Mouse (Mus musculus) telencephalon, adult 2 months (tissue): Measurements from ENCODE around the gene Il13ra1.

Source experiments
- DNase-seq: peaks from one replicate; pipeline ENCODE4 v3.0.0-alpha.2; 2011; ENCODE audit warnings: low read depth, low spot score

Gene Il13ra1

DNA sequence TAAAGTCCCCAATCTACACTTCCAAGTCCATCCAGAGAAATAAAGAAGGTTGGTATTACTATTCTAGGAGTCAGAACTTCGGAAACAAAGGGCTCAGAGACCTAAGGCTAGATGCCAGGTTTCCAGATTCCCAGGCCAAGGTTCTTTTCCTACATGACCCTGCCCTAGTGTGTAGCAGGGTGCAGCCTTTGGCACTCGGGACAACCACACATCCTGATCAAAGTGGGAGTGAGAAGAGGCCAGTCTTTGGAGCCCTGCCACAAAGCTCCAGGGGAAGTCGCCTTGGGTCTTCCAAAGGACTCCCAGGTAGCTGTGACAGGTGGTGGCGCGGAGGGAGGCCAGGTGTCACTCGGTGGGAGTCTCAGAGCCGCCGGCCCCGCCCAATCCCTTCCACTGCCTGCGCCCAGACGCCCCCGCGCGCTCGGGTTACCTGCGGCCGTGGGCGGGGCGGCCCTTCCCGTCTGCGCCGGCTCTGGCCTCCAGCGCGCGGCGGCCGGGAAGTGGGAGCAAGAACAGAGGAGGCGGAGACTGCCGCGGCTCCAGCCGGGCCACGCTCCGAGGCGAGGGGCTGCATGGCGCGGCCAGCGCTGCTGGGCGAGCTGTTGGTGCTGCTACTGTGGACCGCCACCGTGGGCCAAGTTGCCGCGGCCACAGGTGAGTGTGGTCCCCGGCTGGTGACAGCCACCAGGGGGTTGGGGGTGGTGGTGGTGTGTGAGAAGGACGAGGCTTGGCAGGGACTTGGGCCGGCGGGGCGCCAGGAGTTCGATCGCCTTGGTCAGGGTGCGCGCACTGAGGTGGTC lies at the start of gene Il13ra1:
Il13ra1 (plus strand) TSS at position 489 of the 800 bp plus-strand sequence.
- DNase-seq = no peak

DNA sequence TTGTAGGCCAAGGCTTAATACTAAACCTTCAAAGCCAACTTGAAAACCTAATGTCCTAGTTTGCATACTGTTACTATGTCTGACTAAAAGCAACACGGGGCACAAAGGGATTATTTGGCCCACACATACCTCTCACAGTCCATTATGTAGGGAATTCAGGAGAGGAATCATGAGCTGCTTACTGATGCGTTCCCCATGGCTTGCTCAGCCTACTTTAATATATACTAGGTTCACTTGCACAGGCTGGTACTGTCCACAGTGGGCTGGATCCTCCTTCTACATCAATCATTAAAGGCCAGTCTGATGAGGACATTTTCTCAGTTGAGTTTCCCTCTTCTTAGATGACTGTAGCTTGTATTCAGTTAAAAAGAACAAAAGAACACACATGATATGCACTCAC lies 37.9 kb upstream of the Il13ra1 start:
- no peak for DNase-seq

DNA sequence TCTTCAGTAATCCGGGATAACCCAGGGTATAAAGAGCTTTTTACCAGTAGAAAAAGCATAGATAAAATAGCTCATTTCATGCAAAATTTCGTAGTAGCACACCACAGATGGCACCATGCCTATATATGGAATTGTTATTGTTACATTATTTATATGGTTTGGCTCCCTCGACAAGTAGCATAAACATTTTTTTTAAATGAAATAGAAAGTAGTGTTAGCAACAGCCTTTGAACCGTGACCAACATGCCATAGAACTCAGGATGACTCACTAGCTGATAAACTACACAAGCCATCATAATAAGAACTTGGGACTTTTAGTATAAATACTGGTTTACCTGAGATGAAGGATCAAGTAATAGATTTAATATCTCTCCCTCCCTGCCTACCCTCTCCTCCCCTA lies 34.7 kb upstream of the Il13ra1 start:
- no peak for DNase-seq

DNA sequence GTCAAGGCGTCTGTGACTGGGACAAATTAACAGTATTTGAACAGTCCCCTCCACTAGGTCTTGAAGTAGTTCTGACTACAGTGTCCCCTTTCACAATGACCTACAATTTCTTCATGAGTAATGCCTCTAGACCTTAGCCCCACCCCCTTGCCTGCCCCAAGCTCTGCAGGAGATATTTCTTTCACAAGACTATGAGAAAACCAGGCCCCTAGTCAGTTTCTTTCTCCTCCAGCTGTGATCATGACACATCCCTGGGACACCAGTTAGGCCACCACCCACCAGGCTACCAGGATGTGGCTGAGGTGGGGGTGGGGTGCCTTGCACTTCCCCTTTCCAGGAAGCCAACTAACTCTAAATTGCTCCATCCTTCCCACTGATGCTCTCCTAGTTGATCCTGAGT lies 29.0 kb upstream of the Il13ra1 start:
- DNase-seq = no peak

DNA sequence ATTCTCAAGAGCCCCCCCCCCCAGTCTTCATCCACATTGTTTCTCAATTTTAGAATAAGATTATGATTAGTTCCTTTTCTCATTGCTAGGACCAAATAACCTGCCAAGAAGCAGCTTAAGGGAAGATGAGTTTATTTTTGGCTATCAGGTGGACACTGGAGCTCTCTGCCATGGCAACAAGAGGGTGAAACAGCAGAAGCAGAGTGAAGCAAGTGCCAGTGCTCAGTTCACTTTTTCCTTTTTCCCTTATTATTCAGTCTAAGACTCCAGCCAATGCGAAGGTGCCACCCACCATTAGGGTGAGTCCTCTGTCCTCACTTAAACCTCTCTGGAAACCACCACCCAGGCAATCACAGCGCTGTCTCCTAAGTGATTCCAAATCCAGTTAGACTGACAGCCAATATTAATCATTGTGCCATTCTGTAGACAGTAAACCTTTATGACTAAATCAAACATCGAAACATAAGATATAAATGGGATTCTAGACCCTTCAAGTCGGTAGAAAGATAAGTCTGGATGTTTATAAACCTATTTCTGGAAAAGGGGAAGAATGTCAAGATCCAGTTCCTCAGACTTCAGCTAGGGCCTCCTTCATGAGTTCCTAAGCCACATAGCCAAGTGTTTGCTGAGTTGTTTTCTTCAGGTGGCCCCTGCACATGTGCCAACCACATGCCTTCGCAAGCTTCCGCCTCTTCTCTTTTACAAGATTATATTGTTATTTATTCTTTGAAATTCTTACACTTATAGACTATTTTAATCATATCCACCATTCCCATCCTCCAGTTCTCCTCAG lies 23.2 kb upstream of the Il13ra1 start:
- DNase-seq = no peak

GRCm38 (mm10) chrX:36100883-36101282 lies 11.0 kb upstream of the Il13ra1 start:
- DNase-seq = no peak

GRCm38 (mm10) chrX:36101318-36101717 lies 10.6 kb upstream of the Il13ra1 start:
- no peak for DNase-seq

- DNase-seq = no peak
These were observed 3.3 kb upstream of the Il13ra1 start for GRCm38 (mm10) chrX:36108601-36109000.

DNA sequence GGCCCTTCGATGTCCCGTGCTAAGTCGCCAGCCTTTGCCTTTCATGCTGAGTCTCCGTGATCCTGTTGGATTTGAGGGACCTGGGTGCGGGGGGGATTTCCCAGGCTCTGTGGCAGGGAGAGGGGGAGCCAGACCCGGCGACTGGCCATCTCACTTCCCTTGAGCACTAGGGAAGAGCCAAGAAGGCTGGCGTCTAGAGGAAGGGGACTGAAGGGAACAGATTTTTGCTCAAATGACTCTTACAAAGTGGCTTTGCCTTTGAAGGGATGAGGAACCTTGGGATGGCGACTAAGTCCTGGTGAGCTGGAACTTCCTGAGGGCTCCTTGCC lies 476 bp downstream of the Il13ra1 start:
- DNase-seq = no peak

- DNase-seq = no peak
These were observed 3.3 kb downstream of the Il13ra1 start for GRCm38 (mm10) chrX:36115171-36115570.

- no peak for DNase-seq
These were observed 17.3 kb downstream of the Il13ra1 start for GRCm38 (mm10) chrX:36129037-36129770.

DNA sequence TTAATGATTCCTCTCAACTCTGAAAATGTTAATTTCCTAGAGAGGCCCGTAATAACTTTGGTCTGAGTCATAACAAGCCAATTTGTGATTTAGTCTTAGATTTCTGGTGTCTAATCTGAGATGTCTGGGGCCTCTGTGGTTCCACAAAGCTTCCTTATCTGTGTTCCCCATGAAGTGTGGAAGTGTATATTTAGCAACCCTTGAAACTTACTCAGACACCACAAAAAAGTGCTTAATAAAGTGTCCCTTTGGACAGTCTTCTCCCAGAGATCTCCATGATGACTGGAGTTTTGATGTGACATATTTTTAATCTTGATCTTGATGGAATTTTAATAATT lies 17.8 kb downstream of the Il13ra1 start:
- no peak for DNase-seq

- no peak for DNase-seq
These were observed 24.4 kb downstream of the Il13ra1 start for GRCm38 (mm10) chrX:36136346-36136745.

DNA sequence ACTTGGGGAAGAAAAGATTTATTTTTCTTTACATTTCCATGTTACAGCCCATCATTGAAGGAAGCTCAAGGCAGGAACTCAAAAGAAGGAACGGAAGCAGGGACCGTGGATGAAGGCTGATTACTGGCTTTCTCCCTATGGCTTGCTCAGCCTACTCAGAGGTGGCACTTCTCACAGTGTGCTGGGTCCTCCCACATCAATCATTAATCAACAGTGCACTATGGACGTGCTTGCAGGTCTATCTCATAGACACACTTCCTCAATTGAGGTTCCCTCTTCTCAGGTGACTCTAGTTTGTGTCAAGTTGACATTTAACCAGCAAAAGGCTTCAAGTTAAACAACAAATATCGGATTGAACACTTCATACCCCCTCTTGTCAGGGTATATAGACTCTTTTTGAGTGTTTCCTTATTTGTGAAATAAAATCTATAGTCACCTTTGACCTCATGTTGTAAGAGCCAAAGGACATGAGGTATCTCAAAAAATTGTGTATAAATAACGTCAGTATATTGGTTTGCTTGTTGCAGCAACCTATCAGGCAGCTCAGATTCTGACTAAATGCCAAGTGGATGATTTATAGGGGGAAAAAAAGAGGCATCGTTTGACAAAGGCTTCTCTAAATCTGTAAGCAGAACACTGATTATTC lies 30.2 kb downstream of the Il13ra1 start:
- DNase-seq = no peak

- no peak for DNase-seq
These were observed 34.8 kb downstream of the Il13ra1 start for GRCm38 (mm10) chrX:36146746-36147145.

DNA sequence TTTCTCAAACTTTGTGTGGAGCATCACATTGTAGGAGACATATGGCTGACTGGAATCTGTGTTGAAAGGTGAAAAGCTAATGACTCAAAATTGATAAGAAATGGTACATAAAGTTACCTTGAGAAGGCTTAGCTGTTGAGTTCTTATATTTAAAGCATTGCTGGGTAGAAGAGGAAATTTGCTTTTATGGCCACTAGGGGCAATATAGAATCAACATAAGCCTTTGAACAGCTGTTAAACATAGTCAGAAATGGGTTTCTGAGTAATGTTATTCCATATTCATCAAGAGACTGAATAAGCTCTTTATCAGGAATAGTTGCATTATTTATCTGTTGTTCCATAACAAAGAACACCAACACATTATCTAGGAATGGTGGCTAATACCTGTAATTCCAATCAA lies 38.2 kb downstream of the Il13ra1 start:
- DNase-seq = no peak

DNA sequence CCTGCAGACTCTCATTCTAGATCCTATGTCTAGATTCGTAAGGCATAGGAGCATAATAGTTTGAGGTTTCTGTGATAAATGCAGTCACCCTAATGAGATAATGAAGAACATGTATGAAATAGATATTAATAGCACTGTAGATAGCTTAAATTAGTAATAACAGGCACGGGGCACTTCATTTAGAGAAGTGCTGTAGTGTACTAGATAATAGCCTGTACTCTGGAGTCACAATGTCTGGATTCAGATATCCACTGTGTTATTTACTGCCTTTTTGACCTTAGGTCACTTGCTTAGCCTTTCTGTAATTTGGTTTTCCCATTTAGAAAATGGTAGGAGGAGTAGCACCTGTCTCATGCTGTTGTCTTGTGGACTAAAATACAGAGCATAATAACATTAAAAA lies 44.8 kb downstream of the Il13ra1 start:
- no peak for DNase-seq

DNA sequence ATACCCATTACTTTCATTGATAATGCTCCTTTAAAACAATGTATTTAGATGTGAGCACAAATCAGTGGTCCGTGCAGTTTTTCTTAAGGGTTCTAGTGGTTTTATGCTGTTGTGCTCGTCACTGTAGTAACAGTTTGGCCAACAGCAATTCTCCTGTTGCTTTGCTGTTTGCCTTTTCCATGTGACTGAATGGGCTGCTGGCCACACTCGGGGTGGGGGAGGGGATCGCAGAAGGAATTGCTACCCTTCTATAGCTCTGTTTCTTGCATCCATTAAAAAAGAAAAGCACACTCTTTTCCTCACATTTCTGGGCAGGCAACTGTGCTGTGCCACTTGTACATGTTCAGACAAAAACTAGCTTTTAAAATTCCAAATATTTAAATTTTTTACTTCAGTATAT lies 49.7 kb downstream of the Il13ra1 start:
- DNase-seq = no peak

DNA sequence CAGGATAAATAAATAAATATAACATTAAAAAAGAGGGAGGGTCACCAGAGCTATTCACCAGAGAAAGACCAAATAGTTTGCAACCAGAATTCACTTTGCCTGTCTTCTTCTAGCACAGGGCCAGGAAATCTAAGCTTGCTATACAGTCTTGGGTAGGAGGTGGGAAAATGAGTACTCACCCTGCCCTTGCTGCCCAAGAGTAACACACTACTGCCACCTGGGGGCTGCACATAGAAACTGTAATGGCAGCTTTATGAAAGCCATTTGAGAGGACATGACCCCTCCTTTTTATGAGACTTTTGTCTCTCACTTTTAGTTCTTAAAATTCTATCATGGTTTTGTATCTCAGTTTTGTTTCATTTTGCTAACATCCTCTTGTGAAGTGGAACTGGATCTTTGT lies 71.7 kb downstream of the Il13ra1 start:
- no peak for DNase-seq

DNA sequence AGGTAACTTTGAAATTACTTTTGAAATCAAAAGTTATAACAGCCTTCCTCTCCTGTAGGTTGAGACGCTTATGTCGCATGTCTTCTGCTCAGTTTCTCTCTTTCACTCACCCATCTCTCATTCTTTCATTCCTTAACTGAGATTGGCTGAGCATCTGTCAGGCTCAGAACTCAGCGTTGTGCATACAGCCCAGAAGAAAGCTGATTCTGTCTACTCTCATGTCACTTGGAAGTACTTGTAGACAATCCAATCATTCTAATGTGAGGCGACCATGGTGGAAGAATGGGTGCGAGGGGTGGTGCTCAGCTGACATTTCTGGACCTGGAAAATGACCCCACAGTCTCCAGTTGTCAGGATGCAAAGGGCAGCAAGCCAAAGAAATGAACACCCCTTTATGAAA lies 74.1 kb downstream of the Il13ra1 start:
- DNase-seq = no peak

DNA sequence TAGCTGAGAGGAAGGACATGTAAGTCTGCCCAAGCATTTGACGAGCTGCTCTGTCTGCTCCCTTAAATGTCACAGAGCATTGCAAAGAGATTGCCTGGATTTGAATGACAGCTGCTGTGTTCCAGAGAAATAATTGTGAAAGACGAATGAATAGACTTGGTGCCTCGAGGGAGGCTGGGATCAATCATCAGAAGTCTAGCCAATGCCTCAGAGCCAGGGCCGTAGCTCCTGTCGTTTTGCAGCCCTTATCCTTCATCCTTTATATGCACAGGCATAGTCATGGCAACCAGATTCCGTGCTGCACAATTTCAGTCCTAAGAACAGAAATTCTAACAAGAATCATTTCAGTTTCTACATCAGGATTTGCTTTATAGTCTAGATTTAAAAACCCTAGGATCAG lies 74.5 kb downstream of the Il13ra1 start:
- DNase-seq = no peak

GRCm38 (mm10) chrX:36193951-36194350 lies 82.0 kb downstream of the Il13ra1 start:
- no peak for DNase-seq
